Mouse (Mus musculus) olfactory bulb, adult 2 months (tissue): ENCODE measurements around the gene Rtf2.

Experiments
- CTCF ChIP-seq: fragments of 200-500 bp; IDR thresholded peaks from 2 replicates; pipeline ENCODE4 v1.5.1; 2012; ENCODE audit warnings: low read depth, mild to moderate bottlenecking, low read length, moderate library complexity; ENCODE audit not compliant: insufficient read depth
- POLR2A ChIP-seq: fragments of 200-500 bp; IDR thresholded peaks from 2 replicates; pipeline ENCODE4 v1.6.1; 2012; ENCODE audit warnings: mild to moderate bottlenecking, low read depth, low read length, moderate library complexity; ENCODE audit not compliant: insufficient read depth

- TF ChIP-seq POLR2A (no peak), CTCF (peak; percentile 34; the same call in 1 of the 2 replicates)
Measured at GRCm38 (mm10) chr2:172501341-172501740, 61.0 kb downstream of the Rtf2 start.
